Mouse (Mus musculus): ENCODE measurements around the gene Trim60. TPM values are rescaled to one million over a fixed set of nuclear protein-coding genes. Genes with fewer than 3 reads are reported as not detected.

Trim60 gene
- polyA plus RNA-seq, 1 experiment from 2014 or later = not detected

- H3K9me3 ChIP-seq (ENCODE audit: control insufficient read depth, low read depth, low read length) = no peaks in the 10 kb centered on the region
- H3K4me3 ChIP-seq (ENCODE audit: low read depth, low read length) = no peak overlapping the region
- no peaks in the 10 kb centered on the region for H3K4me1 ChIP-seq (ENCODE audit: control insufficient read depth, insufficient read depth, low read length)
- no peak overlapping the region for H3K27ac ChIP-seq (ENCODE audit: low read length)
- H3K27me3 ChIP-seq (ENCODE audit: control insufficient read depth, insufficient read depth, low read length) = no peaks in the 10 kb centered on the region
- ATAC-seq (ENCODE audit: insufficient number of reproducible peaks, insufficient read depth, low FRiP score, low read depth) = no peak
- WGBS = 90% methylated on average over 6 of the region's 6 CpGs
- no peaks in the 10 kb centered on the region for H3K36me3 ChIP-seq (ENCODE audit: control insufficient read depth, insufficient read depth, low read length)
- no peak overlapping the region for H3K4me2 ChIP-seq (replicated peaks; ENCODE audit: low read depth, low read length)
- no peak overlapping the region for H3K9ac ChIP-seq (replicated peaks; ENCODE audit: low read depth, low read length)
These were observed 66.3 kb downstream of the Trim60 start for GRCm38 (mm10) chr8:64952101-64952500.

Other genes starting within 250 kb of the Trim60 start
- 8.1 and 9.5 TPM in 2 replicates for gene Klhl2, start 168.6 kb downstream of the Trim60 start, polyA plus RNA-seq (2014; fragmentation: Nextera tagmentation; extraction: Ambion mirVana)
- 29.1 and 31.9 TPM in 2 replicates for gene Tmem192, start 71.4 kb downstream of the Trim60 start, polyA plus RNA-seq (2014; fragmentation: Nextera tagmentation; extraction: Ambion mirVana)
- not detected in 2 replicates for gene Trim75, start 30.8 kb downstream of the Trim60 start, polyA plus RNA-seq (2014; fragmentation: Nextera tagmentation; extraction: Ambion mirVana)
- gene Trim61, start 61 bp downstream of the Trim60 start, polyA plus RNA-seq (2014; fragmentation: Nextera tagmentation; extraction: Ambion mirVana) = 0.21 TPM in 1 of 2 replicates, not detected in the other
- 2.2 and 3.2 TPM in 2 replicates for gene Apela, start 18.8 kb upstream of the Trim60 start, polyA plus RNA-seq (2014; fragmentation: Nextera tagmentation; extraction: Ambion mirVana)
- not detected in 2 replicates for gene Gm10663, start 56.4 kb upstream of the Trim60 start, polyA plus RNA-seq (2014; fragmentation: Nextera tagmentation; extraction: Ambion mirVana)
- 6.7 and 6.9 TPM in 2 replicates for gene BC030870, start 111.0 kb upstream of the Trim60 start, polyA plus RNA-seq (2014; fragmentation: Nextera tagmentation; extraction: Ambion mirVana)